Mouse (Mus musculus): ENCODE data around the gene Cep89. TPM values are rescaled to one million over a fixed set of nuclear protein-coding genes. Genes with fewer than 3 reads are reported as not detected.

Cep89 gene
- total RNA-seq, 2 experiments from 2014 or later, result 4.6 to 5.6 TPM

DNA sequence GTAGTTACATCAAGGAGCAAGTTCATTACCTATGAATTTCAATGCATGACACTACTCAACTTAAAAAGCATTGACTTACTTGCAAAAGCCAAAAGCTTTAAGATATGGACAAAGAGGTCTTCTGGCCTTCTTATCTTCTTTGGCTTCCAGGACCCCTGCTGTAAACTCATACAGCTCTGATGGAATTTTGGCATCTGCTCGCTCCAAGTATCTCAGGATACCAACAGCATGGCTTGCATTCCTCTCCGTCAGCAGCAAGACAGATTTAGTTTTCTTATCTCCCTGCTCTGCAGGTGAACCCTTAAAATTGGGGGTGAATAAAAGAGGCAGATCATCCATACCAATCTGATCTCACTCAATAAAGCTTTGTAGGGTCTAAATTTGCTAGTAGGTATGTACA, 88.3 kb downstream of the Cep89 start:
- DNase-seq (ENCODE audit: low spot score), result no peak

GRCm38 (mm10) chr7:35486553-35486952, 89.7 kb downstream of the Cep89 start:
- no peak for DNase-seq (ENCODE audit: low spot score)

Other genes starting within 250 kb of the Cep89 start
- 1 to 10 TPM in 1 of 2 experiments, under 1 TPM in 1; 0.75 to 1.9 TPM for gene Slc7a10, start 210.7 kb upstream of the Cep89 start, total RNA-seq (2021)
- gene Lrp3, start 181.5 kb upstream of the Cep89 start, total RNA-seq (2021), result 1 to 10 TPM; 5.8 to 6.1 TPM
- 1 to 10 TPM; 7.0 to 7.6 TPM for gene Gpatch1, start 78.6 kb upstream of the Cep89 start, total RNA-seq (2021)
- gene Rhpn2, start 62.9 kb upstream of the Cep89 start, total RNA-seq (2021), result 1 to 10 TPM; 2.4 to 4.2 TPM
- gene Faap24, start 199 bp upstream of the Cep89 start, total RNA-seq (2021), result 1 to 10 TPM in 1 of 2 experiments, under 1 TPM in 1; 0.97 to 1.1 TPM
- not detected for gene Slc7a9, start 51.8 kb downstream of the Cep89 start, total RNA-seq (2021)
- gene Tdrd12, start 140.7 kb downstream of the Cep89 start, total RNA-seq (2021), result not detected
- 10 to 100 TPM; 47.9 to 52.6 TPM for gene Nudt19, start 159.3 kb downstream of the Cep89 start, total RNA-seq (2021)
- gene Rgs9bp, start 188.5 kb downstream of the Cep89 start, total RNA-seq (2021), result under 1 TPM in 1 of 2 experiments, not detected in 1; 0.11 TPM
- 10 to 100 TPM; 12.3 to 15.5 TPM for gene Ankrd27, start 189.2 kb downstream of the Cep89 start, total RNA-seq (2021)